Mouse (Mus musculus): ENCODE data around the gene Wdfy4. TPM values are rescaled to one million over a fixed set of nuclear protein-coding genes. Genes with fewer than 3 reads are reported as not detected.

The Wdfy4 gene
- polyA plus RNA-seq (2012; rRNA removed; ENCODE audit: low replicate concordance): 1.6 and 2.4 TPM in 2 replicates

GRCm38 (mm10) chr14:33185068-33185800 is at the start of gene Wdfy4:
Gene Wdfy4 (minus strand): TSS chr14:33185508.

GRCm38 (mm10) chr14:33213823-33214766 is 28.8 kb upstream of the Wdfy4 start, which contains the start of gene Arhgap22:
Gene Arhgap22 (plus strand): TSS chr14:33214026.

GRCm38 (mm10) chr14:32991082-32991481 is 194.2 kb downstream of the Wdfy4 start, which contains the start of gene Lrrc18:
Gene Lrrc18 (plus strand): TSS chr14:32991382.

Other genes with a start within 250 kb of the Wdfy4 start
- gene Lrrc18, start 194.1 kb downstream of the Wdfy4 start, polyA plus RNA-seq (2012; rRNA removed; ENCODE audit: low replicate concordance): 0.15 TPM in 1 of 2 replicates, not detected in the other
- gene Arhgap22, start 28.5 kb upstream of the Wdfy4 start, polyA plus RNA-seq (2012; rRNA removed; ENCODE audit: low replicate concordance): 1.9 and 3.4 TPM in 2 replicates